Mouse (Mus musculus) intestine, embryonic 14.5 days (tissue): ENCODE results near the gene Galnt7. TPM values are rescaled to one million over a fixed set of nuclear protein-coding genes. Genes with fewer than 3 reads are reported as not detected.
A peak's percentile ranks its signal among the peaks of the same experiment; 100 is the strongest.
"Not testable (repeated sequence)": the region's sequence is repeated elsewhere in the genome, so short reads cannot be mapped to it uniquely, and the experiment has no call there.

ENCODE experiments used
- ATAC-seq: fragments of 200-750 bp; cut with Nextera tagmentation; replicated peaks from 2 replicates; pipeline ENCODE4 v1.8.0; 2017; ENCODE audit warnings: low read depth, moderate number of reproducible peaks, moderate TSS enrichment, moderate library complexity; ENCODE audit not compliant: low FRiP score, low TSS enrichment
- DNase-seq: peaks from one replicate; pipeline ENCODE4 v3.0.0-alpha.2; 2018; ENCODE audit warnings: low spot score
- H3K27ac ChIP-seq: fragments of 300-500 bp; sonication (generic); 2 replicates; pipeline ENCODE4 v1.5.1; 2014; ENCODE audit warnings: low read depth, mild to moderate bottlenecking, control low read depth
- H3K27me3 ChIP-seq: fragments of 300-500 bp; sonication (generic); replicated peaks from 2 replicates; pipeline ENCODE4 v1.6.1; 2014; ENCODE audit warnings: low read length, control low read depth; ENCODE audit not compliant: control insufficient read depth, insufficient read depth
- H3K36me3 ChIP-seq: fragments of 300-500 bp; sonication (generic); 2 replicates; pipeline ENCODE4 v1.6.1; 2014; ENCODE audit warnings: low read length, control low read depth; ENCODE audit not compliant: control insufficient read depth, insufficient read depth
- H3K4me1 ChIP-seq: fragments of 300-500 bp; sonication (generic); replicated peaks from 2 replicates; pipeline ENCODE4 v1.6.1; 2014; ENCODE audit warnings: low read length, control low read depth, mixed read lengths; ENCODE audit not compliant: control insufficient read depth, insufficient read depth
- H3K4me2 ChIP-seq: fragments of 300-500 bp; sonication (generic); 2 replicates; pipeline ENCODE4 v1.6.1; 2014; ENCODE audit warnings: low read length
- H3K4me3 ChIP-seq: fragments of 300-500 bp; sonication (generic); 2 replicates; pipeline ENCODE4 v1.5.1; 2014; ENCODE audit warnings: low read depth, low read length, control low read depth, mixed read lengths
- H3K9ac ChIP-seq: fragments of 300-500 bp; sonication (generic); 2 replicates; pipeline ENCODE4 v1.6.1; 2014; ENCODE audit warnings: mild to moderate bottlenecking, low read length
- H3K9me3 ChIP-seq: fragments of 300-500 bp; sonication (generic); 2 replicates; pipeline ENCODE4 v1.6.1; 2016; ENCODE audit warnings: low read length, control low read depth; ENCODE audit not compliant: control insufficient read depth
- WGBS: fragments of 180-500 bp; shearing (Covaris S2); extraction: QIAGEN DNeasy Blood & Tissue Kit; methylation state at CpG from one replicate; pipeline ENCODE4 v1.1.7; 2014; 5-methylcytosine and 5-hydroxymethylcytosine counted together
- polyA plus RNA-seq: library from polyadenylated mRNA; unstranded; fragments of >200 nt; fragmentation: Nextera tagmentation; extraction: Ambion mirVana; gene quantifications from 2 replicates; pipeline ENCODE4 v1.2.1, GENCODE M21; 2014

Galnt7 gene
- polyA plus RNA-seq, 1 experiment from 2014 or later = 26.4 TPM

DNA sequence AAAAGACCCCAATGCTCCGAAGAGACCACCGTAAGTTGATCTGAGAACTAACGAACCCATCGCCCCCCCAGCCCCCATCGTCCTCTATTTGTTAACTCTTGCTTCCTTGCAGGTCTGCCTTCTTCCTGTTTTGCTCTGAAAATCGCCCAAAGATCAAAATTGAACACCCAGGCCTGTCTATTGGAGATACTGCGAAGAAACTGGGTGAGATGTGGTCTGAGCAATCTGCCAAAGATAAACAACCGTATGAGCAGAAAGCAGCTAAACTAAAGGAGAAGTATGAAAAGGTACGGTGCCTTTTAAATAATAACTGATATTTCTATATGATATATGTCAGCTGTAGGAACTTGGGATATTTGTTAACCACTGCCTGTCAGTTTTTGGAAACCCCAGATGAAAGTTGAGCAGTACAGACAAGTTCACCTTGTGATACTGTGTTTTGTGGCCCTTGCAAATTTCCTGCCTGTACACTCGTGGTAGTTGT lies 139.6 kb downstream of the Galnt7 start:
- not testable (repeated sequence) for ATAC-seq

DNA sequence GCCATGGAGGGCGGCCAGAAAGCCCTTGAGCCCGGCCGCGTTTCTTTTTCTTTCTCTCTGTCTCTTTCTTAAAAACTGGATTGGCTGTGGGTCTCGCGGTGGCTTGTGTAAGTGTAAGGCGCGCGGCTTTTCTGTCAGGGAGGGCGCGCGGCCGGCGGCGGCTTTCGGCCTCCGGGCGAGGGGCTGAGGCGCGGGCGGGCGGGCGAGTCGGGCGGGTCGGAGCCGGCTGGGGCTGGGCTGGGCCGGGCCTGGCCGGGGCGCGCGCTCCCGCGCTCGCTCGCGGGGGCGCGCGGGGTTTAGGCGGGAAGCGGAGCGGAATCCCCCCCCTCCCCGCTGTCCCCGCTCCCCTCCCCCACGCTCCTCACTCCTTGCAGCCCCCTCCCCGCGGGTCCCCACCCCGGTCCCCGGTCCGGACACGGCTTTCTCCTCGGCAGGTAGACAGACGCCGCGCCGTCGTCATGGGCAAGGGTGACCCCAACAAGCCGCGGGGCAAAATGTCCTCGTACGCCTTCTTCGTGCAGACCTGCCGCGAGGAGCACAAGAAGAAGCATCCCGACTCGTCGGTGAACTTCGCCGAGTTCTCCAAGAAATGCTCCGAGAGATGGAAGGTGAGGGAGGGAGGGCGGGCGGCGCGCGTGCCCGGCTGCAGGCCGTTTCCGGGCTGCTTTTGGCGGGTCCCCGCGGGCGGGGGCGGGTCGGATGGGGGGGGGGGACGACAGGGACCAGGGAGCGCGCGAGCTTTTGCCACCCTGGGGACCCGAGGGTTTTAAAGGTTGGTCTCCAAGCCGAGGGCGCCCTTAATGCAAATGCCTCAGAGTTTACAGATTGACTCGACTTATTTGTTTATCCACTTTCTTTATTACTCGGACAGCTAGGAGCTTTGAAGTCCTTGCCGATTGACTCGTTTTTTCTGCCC lies 140.4 kb downstream of the Galnt7 start:
- under 1% methylated on average over 67 of the region's 96 CpGs for WGBS
- H3K27ac ChIP-seq = peak overlapping the region; percentile 100
- peak overlapping the region; percentile 100 for H3K9ac ChIP-seq
- H3K4me3 ChIP-seq = peak overlapping the region; percentile 88
- H3K36me3 ChIP-seq = peaks cover 30% of the 10 kb centered on the region
- H3K4me1 ChIP-seq = peaks cover 7% of the 10 kb centered on the region; the same call in 1 of the 2 replicates
- ATAC-seq = peak; percentile 56
- no peaks in the 10 kb centered on the region for H3K9me3 ChIP-seq
- no peaks in the 10 kb centered on the region for H3K27me3 ChIP-seq
- peak overlapping the region; percentile 89 for H3K4me2 ChIP-seq
- peak; percentile 87 for DNase-seq

More for the DNA sequence above, 139.6 kb downstream of the Galnt7 start:
- DNase-seq = peak; percentile 53
- H3K9me3 ChIP-seq, H3K27me3 ChIP-seq, H3K4me1 ChIP-seq: not testable (repeated sequence)
- peak overlapping the region; percentile 100; the same call in 1 of the 2 replicates for H3K27ac ChIP-seq
- peak overlapping the region; percentile 88 for H3K4me3 ChIP-seq
- 9% methylated on average over 10 of the region's 10 CpGs for WGBS
- peaks cover 38% of the 10 kb centered on the region for H3K36me3 ChIP-seq
- H3K9ac ChIP-seq = peak overlapping the region; percentile 100
- H3K4me2 ChIP-seq = peak overlapping the region; percentile 89

DNA sequence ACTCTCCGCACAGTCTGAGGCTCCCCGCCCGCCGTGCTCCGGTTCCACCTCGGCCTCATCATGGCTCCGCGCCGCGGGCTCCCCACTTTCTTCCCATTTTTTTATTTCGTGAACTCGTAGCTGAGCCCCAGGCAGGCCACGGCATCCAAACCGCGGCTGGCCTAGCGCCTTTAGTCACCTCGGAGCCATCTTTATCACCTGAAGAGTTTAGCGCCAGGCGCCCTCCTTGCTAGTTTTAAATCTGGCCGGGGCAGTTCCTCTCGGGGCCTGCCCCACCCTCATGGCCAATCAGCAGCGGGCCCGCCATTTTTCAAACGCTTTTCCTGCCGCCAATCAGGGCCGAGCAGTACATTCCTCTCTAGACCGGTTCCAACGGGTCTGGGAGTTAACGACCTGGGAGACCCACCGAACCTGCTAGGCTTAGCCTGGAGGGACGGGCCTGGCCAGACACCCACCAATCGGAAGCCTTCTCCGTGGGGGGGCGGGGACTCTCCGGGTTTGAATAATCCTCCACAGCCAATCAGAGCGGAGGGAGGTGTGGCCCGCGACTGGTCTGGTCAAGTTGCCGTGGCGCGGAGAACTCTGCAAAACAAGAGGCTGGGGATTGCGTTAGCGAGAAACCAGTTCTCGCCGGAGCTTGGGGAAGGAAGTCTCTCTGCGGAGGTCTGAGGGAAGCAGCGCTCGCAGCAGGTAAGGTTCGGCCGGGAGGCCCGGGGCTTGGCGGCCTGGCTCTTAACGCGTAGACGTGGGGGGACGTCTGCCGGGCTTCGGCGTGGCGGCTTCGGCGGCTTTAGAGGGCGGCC lies 141.3 kb downstream of the Galnt7 start, which contains the start of gene Hmgb2:
Gene Hmgb2 (plus strand): TSS at position 592 of the 803 bp plus-strand sequence.
- Histone ChIP-seq H3K4me2 (peak within 1 kb of the TSS; percentile 89), H3K9ac (peak within 1 kb of the TSS; percentile 100)
- ATAC-seq = peak; percentile 100

DNA sequence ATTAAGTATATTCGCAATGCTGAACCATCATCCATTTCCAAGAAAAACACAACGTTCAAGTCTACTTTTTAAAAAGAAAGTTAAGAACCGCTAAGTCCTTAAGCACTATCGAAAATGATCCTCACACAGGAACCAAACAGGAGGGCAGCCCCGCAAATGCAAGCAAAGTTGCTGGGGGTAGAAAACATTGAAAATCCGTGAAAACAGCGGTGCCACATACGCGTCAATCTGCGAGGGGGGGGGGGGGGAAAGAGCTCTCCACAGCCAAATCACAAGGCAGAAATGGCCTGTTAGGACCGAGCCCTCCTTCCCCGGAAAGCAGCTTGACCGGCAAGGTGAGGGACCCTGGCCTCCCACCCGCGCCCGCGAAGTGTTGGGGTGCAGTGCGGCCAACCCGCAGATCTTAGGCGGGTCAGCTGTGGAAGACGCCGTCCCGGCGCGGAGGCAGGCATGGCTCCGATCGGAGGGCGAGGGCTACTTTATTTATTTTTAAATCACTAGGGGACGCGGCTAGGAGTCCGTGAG lies 142.0 kb downstream of the Galnt7 start:
- Histone ChIP-seq H3K9me3 (no peaks in the 10 kb centered on the region), H3K27me3 (no peaks in the 10 kb centered on the region), H3K36me3 (peaks cover 21% of the 10 kb centered on the region), H3K9ac (peak overlapping the region; percentile 86), H3K4me3 (peak overlapping the region; percentile 88), H3K27ac (peak overlapping the region; percentile 100), H3K4me2 (peak overlapping the region; percentile 89), H3K4me1 (peaks cover 7% of the 10 kb centered on the region; the same call in 1 of the 2 replicates)
- DNase-seq (no peak), ATAC-seq (no peak)
- 1% methylated on average over 31 of the region's 31 CpGs for WGBS

More for the DNA sequence above, 141.3 kb downstream of the Galnt7 start, which contains the start of gene Hmgb2:
- Histone ChIP-seq H3K36me3 (peaks cover 27% of the 10 kb centered on the region), H3K27ac (peak within 1 kb of the TSS; percentile 100), H3K27me3 (no peaks in the 10 kb centered on the region), H3K4me3 (peak within 1 kb of the TSS; percentile 88), H3K4me1 (peaks cover 7% of the 10 kb centered on the region; the same call in 1 of the 2 replicates), H3K9me3 (no peaks in the 10 kb centered on the region)
- DNase-seq = peak; percentile 99
- WGBS = under 1% methylated on average over 63 of the region's 63 CpGs

DNA sequence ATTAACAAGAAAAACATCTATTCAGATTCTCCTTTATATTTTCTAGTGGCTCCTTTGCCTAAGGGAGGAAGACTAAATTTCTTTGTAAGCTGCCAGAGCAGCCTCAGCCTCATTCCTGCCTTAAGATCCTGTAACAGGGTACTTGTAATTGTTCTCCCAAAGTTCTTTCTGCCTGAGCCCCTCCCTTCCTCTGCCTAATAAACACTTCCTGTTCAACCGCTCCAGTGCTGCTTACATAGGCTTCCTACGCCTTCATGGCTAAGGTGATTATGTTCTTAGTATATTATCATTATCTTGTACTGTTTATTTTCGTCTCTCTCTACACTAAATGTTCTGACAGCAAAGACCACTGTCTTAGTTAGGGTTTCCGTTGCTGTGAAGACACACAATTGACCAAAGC lies 144.2 kb downstream of the Galnt7 start:
- no peak overlapping the region for H3K27ac ChIP-seq
- no peak overlapping the region for H3K9ac ChIP-seq
- H3K27me3 ChIP-seq = no peaks in the 10 kb centered on the region
- peaks cover 4% of the 10 kb centered on the region; the same call in 1 of the 2 replicates for H3K4me1 ChIP-seq
- no peaks in the 10 kb centered on the region for H3K9me3 ChIP-seq
- DNase-seq (peak; percentile 35), ATAC-seq (no peak)
- 80% methylated on average over 4 of the region's 4 CpGs for WGBS
- no peak overlapping the region for H3K4me2 ChIP-seq
- H3K36me3 ChIP-seq = peaks cover 5% of the 10 kb centered on the region
- no peak overlapping the region for H3K4me3 ChIP-seq

DNA sequence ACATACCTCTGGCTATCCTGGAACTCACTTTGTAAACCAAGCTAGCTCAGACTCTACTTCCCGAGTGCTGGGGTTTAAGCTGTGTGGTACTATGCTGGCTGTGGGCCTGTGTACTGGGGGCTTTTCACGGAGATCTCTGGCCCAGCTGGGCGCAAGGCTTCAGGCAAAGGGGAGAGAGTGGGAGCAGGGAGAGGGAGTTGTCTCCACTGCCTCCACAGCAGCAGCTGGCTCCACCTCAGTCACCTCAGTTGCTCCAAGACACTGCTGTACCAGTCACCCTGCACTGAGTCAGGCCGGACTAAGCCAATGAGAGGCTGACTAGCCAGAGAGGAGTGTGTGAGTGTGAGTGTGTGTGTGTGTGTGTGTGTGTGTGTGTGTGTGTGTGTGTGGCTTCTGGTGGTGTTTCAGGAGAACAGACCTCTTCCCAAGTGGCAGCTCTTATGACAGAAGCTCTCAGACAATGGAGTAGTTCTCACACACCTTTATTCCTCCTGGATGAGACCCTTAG lies 145.2 kb downstream of the Galnt7 start:
- WGBS = 84% methylated on average over 4 of the region's 4 CpGs
- H3K36me3 ChIP-seq = no peaks in the 10 kb centered on the region
- ATAC-seq = no peak
- DNase-seq = peak; percentile 36
- no peaks in the 10 kb centered on the region for H3K9me3 ChIP-seq
- no peaks in the 10 kb centered on the region for H3K27me3 ChIP-seq
- peaks cover 4% of the 10 kb centered on the region; the same call in 1 of the 2 replicates for H3K4me1 ChIP-seq
- H3K4me2 ChIP-seq = no peak overlapping the region
- no peak overlapping the region for H3K9ac ChIP-seq
- H3K4me3 ChIP-seq = no peak overlapping the region
- H3K27ac ChIP-seq = no peak overlapping the region

DNA sequence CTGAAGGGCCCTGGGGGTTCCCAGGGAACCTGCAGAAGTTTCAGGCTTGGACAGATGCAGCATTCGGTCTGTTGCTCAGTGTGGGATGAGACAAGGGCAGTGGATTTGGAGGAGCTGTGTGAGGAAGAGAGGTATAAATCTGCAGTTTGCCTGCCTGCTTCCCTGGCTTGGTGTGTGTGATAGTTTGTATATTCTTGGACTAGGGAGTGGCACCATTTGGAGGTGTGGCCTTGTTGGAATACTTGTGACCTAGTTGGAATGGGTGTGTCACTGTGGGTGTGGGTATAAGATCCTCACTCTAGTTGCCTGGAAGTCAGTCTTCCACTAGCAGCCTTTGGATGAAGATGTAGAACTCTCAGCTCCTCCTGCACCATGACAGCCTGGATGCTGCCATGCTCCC lies 147.3 kb downstream of the Galnt7 start:
- not testable (repeated sequence) for H3K36me3 ChIP-seq, H3K9me3 ChIP-seq, H3K4me3 ChIP-seq, H3K27me3 ChIP-seq, H3K27ac ChIP-seq, H3K9ac ChIP-seq, H3K4me1 ChIP-seq, DNase-seq, ATAC-seq, H3K4me2 ChIP-seq
- 86% methylated on average over 1 of the region's 1 CpGs for WGBS

DNA sequence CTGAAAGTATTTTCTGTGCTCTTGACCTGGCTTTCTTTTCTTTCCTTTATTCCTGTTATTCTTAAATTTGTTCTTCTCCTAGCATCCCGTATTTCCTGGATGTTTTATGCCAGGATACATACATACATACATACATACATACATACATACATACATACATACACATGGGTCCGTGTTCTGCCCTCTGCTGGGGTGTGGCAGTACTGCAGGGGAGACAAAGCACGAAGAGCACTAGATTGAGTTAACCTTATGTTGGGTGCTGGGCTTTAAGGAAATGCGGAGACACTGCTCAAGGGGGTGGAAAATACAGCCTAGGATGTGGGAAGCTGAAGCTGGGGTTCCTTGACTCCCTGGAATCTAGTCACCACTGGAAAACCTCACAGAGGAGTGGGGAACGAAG lies 149.2 kb downstream of the Galnt7 start:
- WGBS = 54% methylated on average over 5 of the region's 5 CpGs
- H3K4me1 ChIP-seq = no peaks in the 10 kb centered on the region
- ATAC-seq = no peak
- no peaks in the 10 kb centered on the region for H3K36me3 ChIP-seq
- H3K27ac ChIP-seq = no peak overlapping the region
- peak; percentile 84 for DNase-seq
- H3K4me3 ChIP-seq = no peak overlapping the region
- no peak overlapping the region for H3K9ac ChIP-seq
- H3K27me3 ChIP-seq = no peaks in the 10 kb centered on the region
- H3K9me3 ChIP-seq = no peaks in the 10 kb centered on the region
- H3K4me2 ChIP-seq = no peak overlapping the region
